Mouse (Mus musculus): ENCODE data around the gene Mta3. TPM values are rescaled to one million over a fixed set of nuclear protein-coding genes. Genes with fewer than 3 reads are reported as not detected.

Gene Mta3
- total RNA-seq (2021): 100 to 1,000 TPM in 1 of 2 experiments, 10 to 100 TPM in 1; 96.9 to 102 TPM
- long read RNA-seq, experiment 1, partial matches to known transcripts: 0 of 45 reads
- long read RNA-seq, experiment 1, other reads (novel, unspliced or antisense): 44 of 45 reads
- long read RNA-seq, experiment 2, partial matches to known transcripts: 4 of 55 reads
- long read RNA-seq, experiment 2, other reads (novel, unspliced or antisense): 51 of 55 reads

GRCm38 (mm10) chr17:83706116-83706593 is at the start of gene Mta3:
Mta3 (plus strand) TSS chr17:83706163.
- TF ChIP-seq CTCF (conservative IDR thresholded peaks at IDR 0.05): no peak
- peak within 1 kb of the TSS; percentile 93 for H3K4me3 ChIP-seq
- peak within 1 kb of the TSS; percentile 98 for H3K27ac ChIP-seq
- DNase-seq (ENCODE audit: low spot score in 2 of 2): peak; percentile 26 to 70

GRCm38 (mm10) chr17:83657375-83657774 is 48.6 kb upstream of the Mta3 start:
- Histone ChIP-seq H3K4me3 (no peak overlapping the region), H3K27ac (no peak overlapping the region)
- TF ChIP-seq CTCF (conservative IDR thresholded peaks at IDR 0.05): no peak
- no peak for DNase-seq (ENCODE audit: low spot score in 2 of 2)

GRCm38 (mm10) chr17:83658943-83659342 is 47.0 kb upstream of the Mta3 start:
- Histone ChIP-seq H3K4me3 (no peak overlapping the region), H3K27ac (no peak overlapping the region)
- DNase-seq (ENCODE audit: low spot score in 2 of 2): no peak
- TF ChIP-seq CTCF (conservative IDR thresholded peaks at IDR 0.05): no peak

- H3K4me3 ChIP-seq: no peak overlapping the region
- H3K27ac ChIP-seq: no peak overlapping the region
- DNase-seq (ENCODE audit: low spot score in 2 of 2): no peak
- TF ChIP-seq CTCF (conservative IDR thresholded peaks at IDR 0.05): no peak
These were observed 41.2 kb upstream of the Mta3 start for GRCm38 (mm10) chr17:83664761-83665160.

GRCm38 (mm10) chr17:83666597-83667287 is 39.2 kb upstream of the Mta3 start:
- TF ChIP-seq CTCF (conservative IDR thresholded peaks at IDR 0.05): no peak
- H3K27ac ChIP-seq: no peak overlapping the region
- no peak overlapping the region for H3K4me3 ChIP-seq

GRCm38 (mm10) chr17:83667934-83668690 is 37.9 kb upstream of the Mta3 start:
- Histone ChIP-seq H3K27ac (no peak overlapping the region), H3K4me3 (no peak overlapping the region)
- no peak for DNase-seq (ENCODE audit: low spot score in 2 of 2)
- no peak for TF ChIP-seq CTCF (conservative IDR thresholded peaks at IDR 0.05)

More at GRCm38 (mm10) chr17:83666597-83667287, 39.2 kb upstream of the Mta3 start:
- DNase-seq (ENCODE audit: low spot score in 2 of 2): no peak

- Histone ChIP-seq H3K4me3 (no peak overlapping the region), H3K27ac (no peak overlapping the region)
- TF ChIP-seq CTCF (conservative IDR thresholded peaks at IDR 0.05): no peak
- no peak for DNase-seq (ENCODE audit: low spot score in 2 of 2)
These were observed 33.3 kb upstream of the Mta3 start for GRCm38 (mm10) chr17:83672685-83673084.

GRCm38 (mm10) chr17:83677370-83677769 is 28.6 kb upstream of the Mta3 start:
- H3K4me3 ChIP-seq: no peak overlapping the region
- no peak for DNase-seq (ENCODE audit: low spot score in 2 of 2)
- no peak for TF ChIP-seq CTCF (conservative IDR thresholded peaks at IDR 0.05)
- no peak overlapping the region for H3K27ac ChIP-seq

GRCm38 (mm10) chr17:83681977-83682376 is 24.0 kb upstream of the Mta3 start:
- no peak for TF ChIP-seq CTCF (conservative IDR thresholded peaks at IDR 0.05)
- no peak overlapping the region for H3K4me3 ChIP-seq
- no peak overlapping the region for H3K27ac ChIP-seq
- no peak for DNase-seq (ENCODE audit: low spot score in 2 of 2)

GRCm38 (mm10) chr17:83684475-83684874 is 21.5 kb upstream of the Mta3 start:
- no peak for DNase-seq (ENCODE audit: low spot score in 2 of 2)
- H3K4me3 ChIP-seq: no peak overlapping the region
- H3K27ac ChIP-seq: no peak overlapping the region
- no peak for TF ChIP-seq CTCF (conservative IDR thresholded peaks at IDR 0.05)

- Histone ChIP-seq H3K4me3 (no peak overlapping the region), H3K27ac (no peak overlapping the region)
- DNase-seq (ENCODE audit: low spot score in 2 of 2): no peak
- no peak for TF ChIP-seq CTCF (conservative IDR thresholded peaks at IDR 0.05)
These were observed 15.5 kb upstream of the Mta3 start for GRCm38 (mm10) chr17:83690418-83690817.

- no peak for TF ChIP-seq CTCF (conservative IDR thresholded peaks at IDR 0.05)
- no peak for DNase-seq (ENCODE audit: low spot score in 2 of 2)
- H3K4me3 ChIP-seq: no peak overlapping the region
- H3K27ac ChIP-seq: no peak overlapping the region
These were observed 14.6 kb upstream of the Mta3 start for GRCm38 (mm10) chr17:83691379-83691778.

- TF ChIP-seq CTCF (conservative IDR thresholded peaks at IDR 0.05): no peak
- H3K27ac ChIP-seq: no peak overlapping the region
- no peak for DNase-seq (ENCODE audit: low spot score in 2 of 2)
- H3K4me3 ChIP-seq: no peak overlapping the region
These were observed 12.0 kb upstream of the Mta3 start for GRCm38 (mm10) chr17:83693941-83694340.

All from layer of hippocampus, adult 2 months (tissue).